Mouse (Mus musculus) lung, adult 2 months (tissue): ENCODE data around the gene Macf1.

Experiments
- CTCF ChIP-seq: fragments of 200-500 bp; IDR thresholded peaks from 2 replicates; pipeline ENCODE4 v1.5.1; 2011; ENCODE audit warnings: mild to moderate bottlenecking, low read length, control low read depth; ENCODE audit not compliant: insufficient read depth
- POLR2A ChIP-seq: fragments of 200-500 bp; IDR thresholded peaks from 2 replicates; pipeline ENCODE4 v1.6.1; 2011; ENCODE audit warnings: low read depth, mild to moderate bottlenecking, control low read depth, low read length, borderline replicate concordance; ENCODE audit errors: extremely low read depth

DNA sequence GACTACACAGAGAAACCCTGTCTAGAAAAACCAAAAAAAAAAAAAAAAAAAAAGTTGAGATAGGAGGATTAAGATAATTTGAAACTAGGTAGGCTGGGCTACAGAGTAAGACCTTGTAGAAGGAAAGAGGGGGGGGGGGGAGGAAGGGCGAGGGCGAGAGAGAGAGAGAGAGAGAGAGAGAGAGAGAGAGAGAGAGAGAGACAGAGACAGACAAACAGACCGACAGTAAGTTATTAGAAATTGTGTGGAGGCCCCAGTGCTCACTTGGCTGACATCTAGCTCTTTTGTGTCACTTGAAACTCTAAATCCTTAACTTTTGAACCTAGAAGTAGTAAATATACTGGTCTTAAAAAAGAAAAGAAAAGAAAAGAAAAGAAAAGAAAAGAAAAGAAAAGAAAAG is 266.7 kb downstream of the Macf1 start:
- no peak for TF ChIP-seq CTCF
- TF ChIP-seq POLR2A = no peak
